Mouse (Mus musculus) erythroblast, embryonic 14.5 days (primary cell): ENCODE data around the gene Atxn7l3. TPM values are rescaled to one million over a fixed set of nuclear protein-coding genes. Genes with fewer than 3 reads are reported as not detected.

ENCODE experiments used
- H3K27me3 ChIP-seq: 2 replicates; pipeline ENCODE4 v1.6.1; 2012; ENCODE audit warnings: inconsistent platforms; ENCODE audit not compliant: control insufficient read depth
- H3K36me3 ChIP-seq: 2 replicates; pipeline ENCODE4 v1.6.1; 2012; ENCODE audit warnings: mild to moderate bottlenecking, inconsistent platforms; ENCODE audit not compliant: control insufficient read depth
- H3K4me1 ChIP-seq: 2 replicates; pipeline ENCODE4 v1.6.1; 2012; ENCODE audit warnings: inconsistent platforms; ENCODE audit not compliant: control insufficient read depth
- H3K4me3 ChIP-seq: replicated peaks from 2 replicates; pipeline ENCODE3; 2012; ENCODE audit warnings: moderate library complexity, mild to moderate bottlenecking, inconsistent platforms
- H3K9me3 ChIP-seq: 2 replicates; pipeline ENCODE4 v1.6.1; 2012; ENCODE audit warnings: low read length, inconsistent platforms, mixed read lengths; ENCODE audit not compliant: control insufficient read depth
- GATA1 ChIP-seq: IDR thresholded peaks from 2 replicates; pipeline ENCODE4 v1.6.1; 2012; ENCODE audit warnings: low read length, inconsistent platforms, mixed read lengths
- TAL1 ChIP-seq: IDR thresholded peaks from 3 replicates; pipeline ENCODE4 v1.6.1; 2012; ENCODE audit warnings: low read length, inconsistent platforms, mixed read lengths
- polyA plus RNA-seq: library from polyadenylated mRNA; stranded (reverse); fragments of >175 nt; gene quantifications from 2 replicates; pipeline ENCODE4 v1.2.3, GENCODE M21; 2012

Gene Atxn7l3
- polyA plus RNA-seq, 1 experiment, result 6.0 TPM

- H3K36me3 ChIP-seq, result peaks cover 74% of the 10 kb centered on the region
- TF ChIP-seq TAL1 (no peak), GATA1 (no peak)
- H3K9me3 ChIP-seq, result no peaks in the 10 kb centered on the region
- no peaks in the 10 kb centered on the region for H3K27me3 ChIP-seq
- peaks cover 66% of the 10 kb centered on the region for H3K4me1 ChIP-seq
- H3K4me3 ChIP-seq, result no peak overlapping the region
These were observed 17.9 kb upstream of the Atxn7l3 start for GRCm38 (mm10) chr11:102314321-102314720.

- Histone ChIP-seq H3K4me1 (peaks cover 80% of the 10 kb centered on the region), H3K27me3 (no peaks in the 10 kb centered on the region), H3K36me3 (peaks cover 89% of the 10 kb centered on the region), H3K9me3 (no peaks in the 10 kb centered on the region), H3K4me3 (no peak overlapping the region)
- TF ChIP-seq TAL1 (no peak), GATA1 (no peak)
These were observed 16.2 kb upstream of the Atxn7l3 start for GRCm38 (mm10) chr11:102312586-102312985.

- H3K36me3 ChIP-seq, result peaks cover 95% of the 10 kb centered on the region
These were observed 15.5 kb upstream of the Atxn7l3 start for GRCm38 (mm10) chr11:102311966-102312365.

GRCm38 (mm10) chr11:102310768-102311695 lies 14.6 kb upstream of the Atxn7l3 start:
- Histone ChIP-seq H3K36me3 (peaks cover 100% of the 10 kb centered on the region), H3K9me3 (no peaks in the 10 kb centered on the region), H3K4me1 (peaks cover 78% of the 10 kb centered on the region), H3K27me3 (no peaks in the 10 kb centered on the region), H3K4me3 (peak overlapping the region; percentile 59)
- no peak for TF ChIP-seq TAL1
- TF ChIP-seq GATA1, result no peak

More at GRCm38 (mm10) chr11:102311966-102312365, 15.5 kb upstream of the Atxn7l3 start:
- no peaks in the 10 kb centered on the region for H3K27me3 ChIP-seq
- H3K4me1 ChIP-seq, result peaks cover 81% of the 10 kb centered on the region
- TF ChIP-seq GATA1 (no peak), TAL1 (no peak)
- no peak overlapping the region for H3K4me3 ChIP-seq
- H3K9me3 ChIP-seq, result no peaks in the 10 kb centered on the region

- Histone ChIP-seq H3K27me3 (no peaks in the 10 kb centered on the region), H3K4me1 (peaks cover 71% of the 10 kb centered on the region), H3K9me3 (no peaks in the 10 kb centered on the region), H3K36me3 (peaks cover 100% of the 10 kb centered on the region), H3K4me3 (peak overlapping the region; percentile 59)
- TF ChIP-seq TAL1 (no peak), GATA1 (no peak)
These were observed 13.6 kb upstream of the Atxn7l3 start for GRCm38 (mm10) chr11:102309821-102310617.

GRCm38 (mm10) chr11:102308979-102309378 lies 12.5 kb upstream of the Atxn7l3 start:
- H3K9me3 ChIP-seq, result no peaks in the 10 kb centered on the region
- H3K27me3 ChIP-seq, result no peaks in the 10 kb centered on the region
- H3K36me3 ChIP-seq, result peaks cover 97% of the 10 kb centered on the region
- H3K4me1 ChIP-seq, result peaks cover 61% of the 10 kb centered on the region
- TF ChIP-seq GATA1, result no peak
- TF ChIP-seq TAL1, result no peak
- peak overlapping the region; percentile 59 for H3K4me3 ChIP-seq

GRCm38 (mm10) chr11:102308104-102308503 lies 11.7 kb upstream of the Atxn7l3 start:
- TF ChIP-seq TAL1 (no peak), GATA1 (no peak)
- H3K36me3 ChIP-seq, result peaks cover 88% of the 10 kb centered on the region

GRCm38 (mm10) chr11:102305359-102305758 lies 8.9 kb upstream of the Atxn7l3 start:
- H3K36me3 ChIP-seq, result peaks cover 61% of the 10 kb centered on the region
- no peaks in the 10 kb centered on the region for H3K27me3 ChIP-seq
- TF ChIP-seq GATA1 (no peak), TAL1 (no peak)

More at GRCm38 (mm10) chr11:102308104-102308503, 11.7 kb upstream of the Atxn7l3 start:
- Histone ChIP-seq H3K4me1 (peaks cover 56% of the 10 kb centered on the region), H3K9me3 (no peaks in the 10 kb centered on the region), H3K27me3 (no peaks in the 10 kb centered on the region), H3K4me3 (no peak overlapping the region)

GRCm38 (mm10) chr11:102304141-102304540 lies 7.7 kb upstream of the Atxn7l3 start:
- peaks cover 49% of the 10 kb centered on the region for H3K36me3 ChIP-seq
- H3K27me3 ChIP-seq, result no peaks in the 10 kb centered on the region
- no peak overlapping the region for H3K4me3 ChIP-seq
- TF ChIP-seq GATA1 (no peak), TAL1 (no peak)
- peaks cover 2% of the 10 kb centered on the region; the same call in 1 of the 2 replicates for H3K9me3 ChIP-seq
- peaks cover 25% of the 10 kb centered on the region for H3K4me1 ChIP-seq

More at GRCm38 (mm10) chr11:102305359-102305758, 8.9 kb upstream of the Atxn7l3 start:
- Histone ChIP-seq H3K4me1 (peaks cover 31% of the 10 kb centered on the region), H3K4me3 (no peak overlapping the region), H3K9me3 (no peaks in the 10 kb centered on the region)
